Mouse (Mus musculus) MEL (cell line): Measurements from ENCODE around the gene Clip3. TPM values are rescaled to one million over a fixed set of nuclear protein-coding genes. Genes with fewer than 3 reads are reported as not detected.

ENCODE experiments used
- DNase-seq: peaks from one replicate; pipeline ENCODE4 v3.0.0; 2011; ENCODE audit warnings: low read depth, low spot score
- H3K27ac ChIP-seq: 2 replicates; pipeline ENCODE4 v1.5.1; 2012; ENCODE audit warnings: low read depth, mild to moderate bottlenecking, control low read depth, low read length, moderate library complexity; ENCODE audit not compliant: control insufficient read depth
- H3K27me3 ChIP-seq, 2 experiments: fragments of 150-350 bp in 1 of 2; sonication (generic) in 1 of 2; 2 replicates each; pipeline ENCODE4 v1.6.1; 2012; ENCODE audit warnings: low read length in 2 of 2, mild to moderate bottlenecking in 2 of 2, improper control_type of control experiment in 1 of 2, moderate library complexity in 1 of 2; ENCODE audit not compliant: insufficient read depth in 2 of 2, control insufficient read depth in 1 of 2
- H3K36me3 ChIP-seq, 2 experiments: 2 replicates each; pipeline ENCODE4 v1.6.1; 2012 to 2014; ENCODE audit warnings: low read length in 2 of 2, improper control_type of control experiment in 1 of 2, inconsistent platforms in 1 of 2, mild to moderate bottlenecking in 1 of 2; ENCODE audit not compliant: insufficient read depth in 2 of 2, control insufficient read depth in 1 of 2
- H3K4me1 ChIP-seq, 2 experiments: fragments of 150-350 bp in 1 of 2; sonication (generic) in 1 of 2; 2 replicates each; pipeline ENCODE4 v1.6.1; 2012; ENCODE audit warnings: low read length in 2 of 2, improper control_type of control experiment in 1 of 2, mild to moderate bottlenecking in 1 of 2; ENCODE audit not compliant: insufficient read depth in 2 of 2, control insufficient read depth in 1 of 2
- H3K4me3 ChIP-seq, 2 experiments: fragments of 150-350 bp in 1 of 2; sonication (generic) in 1 of 2; 2 replicates each; pipeline ENCODE4 v1.5.1; 2012; ENCODE audit warnings: low read depth in 2 of 2, low read length in 2 of 2, mild to moderate bottlenecking in 2 of 2, moderate library complexity in 2 of 2, control low read depth in 1 of 2, improper control_type of control experiment in 1 of 2; ENCODE audit not compliant: control insufficient read depth in 1 of 2, insufficient read depth in 1 of 2
- H3K79me2 ChIP-seq: 2 replicates; pipeline ENCODE4 v1.6.1; 2012; ENCODE audit warnings: mild to moderate bottlenecking, low read length, moderate library complexity; ENCODE audit not compliant: control insufficient read depth, poor library complexity, insufficient read depth
- H3K9ac ChIP-seq: 2 replicates; pipeline ENCODE4 v1.6.1; 2012; ENCODE audit warnings: low read depth, mild to moderate bottlenecking, control low read depth, low read length, moderate library complexity; ENCODE audit not compliant: control insufficient read depth, poor library complexity, severe bottlenecking
- H3K9me3 ChIP-seq: fragments of 150-350 bp; sonication (generic); replicated peaks from 2 replicates; pipeline ENCODE4 v1.6.1; 2012; ENCODE audit warnings: mild to moderate bottlenecking, low read length, improper control_type of control experiment, moderate library complexity; ENCODE audit not compliant: insufficient read depth
- BHLHE40 ChIP-seq: IDR thresholded peaks from 2 replicates; pipeline ENCODE4 v1.6.1; 2012; ENCODE audit warnings: low read depth, mild to moderate bottlenecking, inconsistent platforms, low read length, improper control_type of control experiment, borderline replicate concordance
- CHD1 ChIP-seq: IDR thresholded peaks from 2 replicates; pipeline ENCODE4 v1.6.1; 2012; ENCODE audit warnings: low read depth, mild to moderate bottlenecking, inconsistent platforms, low read length, improper control_type of control experiment
- CHD2 ChIP-seq: IDR thresholded peaks from 2 replicates; pipeline ENCODE4 v1.6.1; 2011; ENCODE audit warnings: low read length, improper control_type of control experiment
- CTCF ChIP-seq, 3 experiments: IDR thresholded peaks in 2 of 3; conservative IDR thresholded peaks in 1 of 3; 2 replicates each; pipeline ENCODE4 v1.5.1; 2011 to 2012; ENCODE audit warnings: low read length in 3 of 3, low read depth in 2 of 3, mild to moderate bottlenecking in 2 of 3, improper control_type of control experiment in 1 of 3, inconsistent platforms in 1 of 3, mixed read lengths in 1 of 3, moderate library complexity in 1 of 3; ENCODE audit not compliant: control insufficient read depth in 1 of 3, insufficient read depth in 1 of 3, poor library complexity in 1 of 3, severe bottlenecking in 1 of 3
- E2F4 ChIP-seq: IDR thresholded peaks from 2 replicates; pipeline ENCODE4 v1.6.1; 2011; ENCODE audit warnings: low read depth, low read length, improper control_type of control experiment, borderline replicate concordance
- ELF1 ChIP-seq: IDR thresholded peaks from 2 replicates; pipeline ENCODE4 v1.6.1; 2014; ENCODE audit warnings: low read depth, mild to moderate bottlenecking, inconsistent platforms, low read length, improper control_type of control experiment, moderate library complexity
- EP300 ChIP-seq, 2 experiments: IDR thresholded peaks; 2 replicates each; pipeline ENCODE4 v1.6.1; 2011; ENCODE audit warnings: improper control_type of control experiment in 2 of 2, low read length in 2 of 2, low read depth in 1 of 2, mild to moderate bottlenecking in 1 of 2
- ETS1 ChIP-seq: IDR thresholded peaks from 2 replicates; pipeline ENCODE4 v1.6.1; 2012; ENCODE audit warnings: low read depth, mild to moderate bottlenecking, inconsistent platforms, low read length, improper control_type of control experiment, moderate library complexity
- GABPA ChIP-seq: IDR thresholded peaks from 2 replicates; pipeline ENCODE4 v1.6.1; 2012; ENCODE audit warnings: low read depth, mild to moderate bottlenecking, inconsistent platforms, low read length, improper control_type of control experiment, moderate library complexity
- GATA1 ChIP-seq: IDR thresholded peaks from 2 replicates; pipeline ENCODE4 v1.6.1; 2011; ENCODE audit warnings: low read depth, low read length, improper control_type of control experiment
- HCFC1 ChIP-seq: IDR thresholded peaks from 2 replicates; pipeline ENCODE4 v1.6.1; 2012; ENCODE audit warnings: low read depth, mild to moderate bottlenecking, inconsistent platforms, low read length, improper control_type of control experiment, moderate library complexity
- KAT2A ChIP-seq: conservative IDR thresholded peaks from 2 replicates; pipeline ENCODE4 v1.6.1; 2012; ENCODE audit warnings: low read depth, low read length, improper control_type of control experiment, inconsistent platforms
- MAFK ChIP-seq: IDR thresholded peaks from 2 replicates; pipeline ENCODE4 v1.6.1; 2011; ENCODE audit warnings: low read depth, mild to moderate bottlenecking, low read length, improper control_type of control experiment, borderline replicate concordance
- MAX ChIP-seq: IDR thresholded peaks from 2 replicates; pipeline ENCODE4 v1.6.1; 2011; ENCODE audit warnings: low read length, improper control_type of control experiment
- MAZ ChIP-seq: IDR thresholded peaks from 2 replicates; pipeline ENCODE4 v1.6.1; 2012; ENCODE audit warnings: low read depth, mild to moderate bottlenecking, inconsistent platforms, low read length, improper control_type of control experiment
- MEF2A ChIP-seq: IDR thresholded peaks from 2 replicates; pipeline ENCODE4 v1.6.1; 2014; ENCODE audit warnings: low read depth, mild to moderate bottlenecking, inconsistent platforms, low read length, improper control_type of control experiment; ENCODE audit not compliant: poor library complexity, insufficient replicate concordance, severe bottlenecking; ENCODE audit errors: extremely low read depth
- MXI1 ChIP-seq: IDR thresholded peaks from 2 replicates; pipeline ENCODE4 v1.6.1; 2011; ENCODE audit warnings: mild to moderate bottlenecking, low read depth, low read length, improper control_type of control experiment
- MYB ChIP-seq: IDR thresholded peaks from 2 replicates; pipeline ENCODE4 v1.6.1; 2011; ENCODE audit warnings: mild to moderate bottlenecking, low read depth, low read length, improper control_type of control experiment
- MYC ChIP-seq: IDR thresholded peaks from 2 replicates; pipeline ENCODE4 v1.6.1; 2011; ENCODE audit warnings: low read depth, mild to moderate bottlenecking, low read length, improper control_type of control experiment, moderate library complexity
- NELFE ChIP-seq: IDR thresholded peaks from 2 replicates; pipeline ENCODE4 v1.6.1; 2011; ENCODE audit warnings: low read depth, low read length, improper control_type of control experiment
- NRF1 ChIP-seq: IDR thresholded peaks from 2 replicates; pipeline ENCODE4 v1.6.1; 2014; ENCODE audit warnings: low read depth, mild to moderate bottlenecking, inconsistent platforms, low read length, improper control_type of control experiment, moderate library complexity; ENCODE audit not compliant: poor library complexity, insufficient read depth, severe bottlenecking
- POLR2A ChIP-seq, 2 experiments: IDR thresholded peaks; 2 replicates each; pipeline ENCODE4 v1.6.1; 2011 to 2012; ENCODE audit warnings: low read length in 2 of 2, mild to moderate bottlenecking in 2 of 2, control low read depth in 1 of 2, improper control_type of control experiment in 1 of 2, low read depth in 1 of 2, moderate library complexity in 1 of 2; ENCODE audit not compliant: control insufficient read depth in 1 of 2, insufficient read depth in 1 of 2, poor library complexity in 1 of 2
- POLR2AphosphoS2 ChIP-seq: IDR thresholded peaks from 2 replicates; pipeline ENCODE4 v1.6.1; 2011; ENCODE audit warnings: low read length, improper control_type of control experiment
- POLR2AphosphoS5 ChIP-seq: IDR thresholded peaks from 2 replicates; pipeline ENCODE4 v1.6.1; 2012; ENCODE audit warnings: low read depth, borderline replicate concordance, mild to moderate bottlenecking, inconsistent platforms, low read length, moderate library complexity, mixed read lengths
- RAD21 ChIP-seq: IDR thresholded peaks from 2 replicates; pipeline ENCODE4 v1.6.1; 2011; ENCODE audit warnings: mild to moderate bottlenecking, low read depth, low read length, improper control_type of control experiment
- RCOR1 ChIP-seq: IDR thresholded peaks from 2 replicates; pipeline ENCODE4 v1.6.1; 2012; ENCODE audit warnings: low read depth, mild to moderate bottlenecking, inconsistent platforms, low read length, improper control_type of control experiment
- SIN3A ChIP-seq: IDR thresholded peaks from 2 replicates; pipeline ENCODE4 v1.6.1; 2012; ENCODE audit warnings: low read length, improper control_type of control experiment, inconsistent platforms
- SMC3 ChIP-seq: IDR thresholded peaks from 2 replicates; pipeline ENCODE4 v1.6.1; 2011; ENCODE audit warnings: low read depth, low read length, improper control_type of control experiment
- TAL1 ChIP-seq: IDR thresholded peaks from 2 replicates; pipeline ENCODE4 v1.6.1; 2012; ENCODE audit warnings: mild to moderate bottlenecking, inconsistent platforms, low read length, moderate library complexity, mixed read lengths
- TBP ChIP-seq: IDR thresholded peaks from 2 replicates; pipeline ENCODE4 v1.8.0; 2011; ENCODE audit warnings: low read depth, low read length, improper control_type of control experiment
- TCF12 ChIP-seq: IDR thresholded peaks from 2 replicates; pipeline ENCODE4 v1.6.1; 2014; ENCODE audit warnings: low read depth, mild to moderate bottlenecking, inconsistent platforms, low read length, improper control_type of control experiment, moderate library complexity
- UBTF ChIP-seq: IDR thresholded peaks from 2 replicates; pipeline ENCODE4 v1.6.1; 2012; ENCODE audit warnings: low read depth, mild to moderate bottlenecking, inconsistent platforms, low read length, improper control_type of control experiment, moderate library complexity, borderline replicate concordance; ENCODE audit not compliant: insufficient read depth
- USF1 ChIP-seq: IDR thresholded peaks from 2 replicates; pipeline ENCODE4 v1.6.1; 2014; ENCODE audit warnings: low read depth, mild to moderate bottlenecking, inconsistent platforms, low read length, improper control_type of control experiment, moderate library complexity
- USF2 ChIP-seq, 2 experiments: IDR thresholded peaks; 2 replicates each; pipeline ENCODE4 v1.6.1; 2011 to 2012; ENCODE audit warnings: improper control_type of control experiment in 2 of 2, low read length in 2 of 2, borderline replicate concordance in 1 of 2, inconsistent platforms in 1 of 2, low read depth in 1 of 2, mild to moderate bottlenecking in 1 of 2; ENCODE audit not compliant: insufficient read depth in 1 of 2
- ZC3H11A ChIP-seq: IDR thresholded peaks from 2 replicates; pipeline ENCODE4 v1.6.1; 2012; ENCODE audit warnings: low read depth, mild to moderate bottlenecking, inconsistent platforms, low read length, improper control_type of control experiment
- ZKSCAN1 ChIP-seq: IDR thresholded peaks from 2 replicates; pipeline ENCODE4 v1.6.1; 2012; ENCODE audit warnings: low read depth, mild to moderate bottlenecking, inconsistent platforms, low read length, improper control_type of control experiment, moderate library complexity
- ZMIZ1 ChIP-seq: IDR thresholded peaks from 2 replicates; pipeline ENCODE4 v1.6.1; 2012; ENCODE audit warnings: low read depth, mild to moderate bottlenecking, inconsistent platforms, low read length, improper control_type of control experiment, moderate library complexity
- ZNF384 ChIP-seq: IDR thresholded peaks from 2 replicates; pipeline ENCODE4 v1.6.1; 2012; ENCODE audit warnings: low read depth, mild to moderate bottlenecking, inconsistent platforms, low read length, improper control_type of control experiment
- polyA plus RNA-seq, 2 experiments: library from polyadenylated mRNA; stranded (reverse) in 1 of 2; unstranded in 1 of 2; fragments of >175 nt in 1 of 2; fragments of >200 nt in 1 of 2; gene quantifications; 2 replicates each; pipeline versions ENCODE4 v1.2.1 to v1.2.4; 2012; ENCODE audit warnings: low replicate concordance in 2 of 2, low read depth in 1 of 2; ENCODE audit not compliant: insufficient read length in 2 of 2, insufficient read depth in 1 of 2, missing spikeins in 1 of 2
- total RNA-seq: library from RNA; depleted of rRNA; stranded (reverse); fragments of 300-350 nt; gene quantifications from 2 replicates; pipeline ENCODE4 v1.2.3, GENCODE M21; 2012

The Clip3 gene
- total and polyA plus RNA-seq, 3 experiments = 0.19 TPM; not detected in 2

DNA sequence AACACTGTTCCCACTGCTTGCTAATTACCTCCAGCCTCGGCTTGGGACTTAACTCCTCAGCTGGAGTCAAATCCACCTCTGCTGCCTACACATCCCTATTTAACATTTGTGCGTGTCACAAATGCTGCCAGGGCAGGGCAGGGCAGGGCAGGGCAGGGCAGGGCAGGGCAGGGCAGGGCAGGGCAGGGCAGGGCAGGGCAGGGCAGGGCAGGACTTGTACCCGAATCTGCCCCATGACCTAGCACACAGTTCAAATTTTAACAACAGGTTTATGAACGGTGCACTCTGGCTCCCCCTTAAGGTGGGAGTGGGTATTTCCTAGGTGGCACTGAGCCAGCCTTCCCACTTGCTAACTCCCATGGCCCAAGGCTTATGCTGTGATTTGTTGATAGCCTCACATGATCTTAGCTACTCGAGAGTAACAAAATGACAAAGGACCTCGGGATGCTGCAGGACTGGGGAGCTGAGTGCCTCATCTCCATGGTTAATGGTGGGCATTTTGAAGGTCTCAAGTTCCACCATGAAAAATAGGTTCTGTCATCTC, 61.8 kb downstream of the Clip3 start:
- Histone ChIP-seq H3K4me1 (no peaks in the 10 kb centered on the region), H3K27me3 (peaks cover 0 to 2% of the 10 kb centered on the region in 2 experiments; a peak in 1 of 4 replicates), H3K4me3 (no peak overlapping the region), H3K9me3 (no peaks in the 10 kb centered on the region), H3K36me3 (no peaks in the 10 kb centered on the region), H3K27ac (no peak overlapping the region), H3K9ac (no peak overlapping the region), H3K79me2 (no peaks in the 10 kb centered on the region)
- DNase-seq = peak; percentile 77
- TF ChIP-seq KAT2A = no peak
- peak; percentile 63 for TF ChIP-seq RAD21
- TF ChIP-seq MXI1 = no peak
- no peak for TF ChIP-seq ZMIZ1
- TF ChIP-seq TBP = no peak
- TF ChIP-seq SMC3 = peak; percentile 59
- TF ChIP-seq CTCF (IDR thresholded peaks at IDR 0.05 in 2 of 3, conservative IDR thresholded peaks at IDR 0.05 in 1 of 3; ENCODE audit: control insufficient read depth in 1 of 3, insufficient read depth in 1 of 3, low read depth in 2 of 3, low read length in 3 of 3, poor library complexity in 1 of 3, severe bottlenecking in 1 of 3) = peak; percentile 50 to 78 (median 75)
- no peak for TF ChIP-seq TAL1
- TF ChIP-seq CHD1 = no peak
- no peak for TF ChIP-seq BHLHE40
- no peak for TF ChIP-seq NRF1
- TF ChIP-seq TCF12 = no peak
- no peak for TF ChIP-seq SIN3A
- no peak for TF ChIP-seq POLR2AphosphoS2
- no peak for TF ChIP-seq GABPA
- no peak for TF ChIP-seq RCOR1
- no peak for TF ChIP-seq ZNF384
- no peak for TF ChIP-seq EP300 (IDR thresholded peaks at IDR 0.05; ENCODE audit: low read depth in 1 of 2, low read length in 2 of 2)
- no peak for TF ChIP-seq ZKSCAN1
- no peak for TF ChIP-seq UBTF
- no peak for TF ChIP-seq MEF2A
- no peak for TF ChIP-seq MYC
- no peak for TF ChIP-seq POLR2AphosphoS5
- TF ChIP-seq GATA1 = no peak
- TF ChIP-seq ZC3H11A = peak; percentile 34
- TF ChIP-seq HCFC1 = 0 out of 2 replicates have a peak, but pooled peaks have one; percentile 11
- TF ChIP-seq POLR2A (IDR thresholded peaks at IDR 0.05; ENCODE audit: control insufficient read depth in 1 of 2, insufficient read depth in 1 of 2, low read depth in 1 of 2, low read length in 2 of 2, poor library complexity in 1 of 2) = no peak
- no peak for TF ChIP-seq ELF1
- TF ChIP-seq MAX = no peak
- TF ChIP-seq E2F4 = no peak
- TF ChIP-seq MYB = no peak
- 0 out of 2 replicates have a peak, but pooled peaks have one; percentile 13 for TF ChIP-seq USF1
- no peak for TF ChIP-seq ETS1
- no peak for TF ChIP-seq NELFE
- no peak for TF ChIP-seq USF2 (IDR thresholded peaks at IDR 0.05; ENCODE audit: borderline replicate concordance in 1 of 2, insufficient read depth in 1 of 2, low read depth in 1 of 2, low read length in 2 of 2)
- no peak for TF ChIP-seq CHD2
- no peak for TF ChIP-seq MAFK
- no peak for TF ChIP-seq MAZ
